22 mouse cellular contexts compared by ENCODE assay signal in genomic region chr9:49737166-49737565, GRCm38 (mm10).
DNase-seq lines count a peak whose midpoint lies in the region; ATAC-seq and TF ChIP-seq lines count a peak whose summit lies in the region.
"Had no signal": no experiment of that assay in that cellular context is flagged by ENCODE, and none has a peak within 500 bp of the region (broad histone marks: within the 10 kb centered on the region; RNA-seq: fewer than 3 reads in every experiment).

No protein-coding gene starts in this region.

- no peaks in the 10 kb centered on the region for H3K27me3 ChIP-seq in midbrain, postnatal 0 days (ENCODE audit: insufficient read depth, low read length)
- no peaks in the 10 kb centered on the region for H3K27me3 ChIP-seq in midbrain, embryonic 11.5 days (ENCODE audit: control insufficient read depth, insufficient read depth, low read length)
- H3K27me3 ChIP-seq: forebrain, embryonic 13.5 days; hindbrain, embryonic 13.5 days had no signal

- H3K36me3 ChIP-seq in midbrain, postnatal 0 days (ENCODE audit: insufficient read depth, low read length), result no peaks in the 10 kb centered on the region
- no peaks in the 10 kb centered on the region for H3K36me3 ChIP-seq in midbrain, embryonic 11.5 days (ENCODE audit: control insufficient read depth, insufficient read depth, low read length)
- H3K36me3 ChIP-seq: forebrain, embryonic 10.5 days; hindbrain, embryonic 13.5 days had no signal

- H3K4me1 ChIP-seq in midbrain, postnatal 0 days (ENCODE audit: insufficient read depth, low read length), result peaks cover 12% of the 10 kb centered on the region
- H3K4me1 ChIP-seq in midbrain, embryonic 11.5 days (ENCODE audit: control insufficient read depth, insufficient read depth, low read length), result no peaks in the 10 kb centered on the region; the same call in 1 of the 2 replicates

- no peak overlapping the region for H3K4me3 ChIP-seq in midbrain, postnatal 0 days (ENCODE audit: low read depth, low read length)
- no peak overlapping the region for H3K4me3 ChIP-seq in midbrain, embryonic 11.5 days (ENCODE audit: low read depth, low read length)
- H3K4me3 ChIP-seq: forebrain, embryonic 10.5 days; forebrain, embryonic 13.5 days; heart, adult 2 months; hindbrain, embryonic 13.5 days had no signal

- H3K9ac ChIP-seq in midbrain, postnatal 0 days (replicated peaks; ENCODE audit: low read length, poor library complexity, severe bottlenecking), result no peak overlapping the region
- H3K9ac ChIP-seq in midbrain, embryonic 11.5 days (ENCODE audit: low read length), result no peak overlapping the region
- H3K9ac ChIP-seq: forebrain, embryonic 13.5 days; hindbrain, embryonic 13.5 days had no signal

- no peaks in the 10 kb centered on the region for H3K9me3 ChIP-seq in midbrain, postnatal 0 days (ENCODE audit: low read length)
- H3K9me3 ChIP-seq in midbrain, embryonic 11.5 days (ENCODE audit: control insufficient read depth, low read length), result no peaks in the 10 kb centered on the region
- H3K9me3 ChIP-seq: forebrain, embryonic 10.5 days; forebrain, embryonic 13.5 days; hindbrain, embryonic 13.5 days had no signal

- peak; percentile 43 for DNase-seq in heart, adult 11 months
- DNase-seq in heart, adult 8-10 months (ENCODE audit: low spot score), result no peak
- DNase-seq in midbrain, postnatal 0 days (ENCODE audit: low spot score), result peak; percentile 28
- no peak for DNase-seq in midbrain, embryonic 11.5 days (ENCODE audit: low spot score, missing footprints)
- DNase-seq in adipocyte (ENCODE audit: low spot score), result peak; percentile 40
- no peak for DNase-seq in left cerebral cortex, postnatal 36 days (ENCODE audit: low spot score in 2 of 2)
- DNase-seq: adrenal gland, postnatal 10 days; adrenal gland, postnatal 36 days; cerebellum, adult 11 months; cerebellum, postnatal 14 days; gastrocnemius, postnatal 10 days; heart, adult 2 months had no signal

- 89% methylated on average over 6 of the region's 6 CpGs for WGBS in midbrain, postnatal 0 days
- WGBS in midbrain, embryonic 11.5 days, result 89% methylated on average over 6 of the region's 6 CpGs

- intact Hi-C loops in left cerebral cortex, postnatal 36 days (cut with DNase I), result no loop called here

- H3K27ac ChIP-seq in midbrain, postnatal 0 days (ENCODE audit: low read depth, low read length), result no peak overlapping the region
- no peak overlapping the region for H3K27ac ChIP-seq in midbrain, embryonic 11.5 days (ENCODE audit: low read depth, low read length)
- H3K27ac ChIP-seq: forebrain, embryonic 10.5 days; forebrain, embryonic 13.5 days; heart, adult 2 months; hindbrain, embryonic 13.5 days had no signal

- no peak for ATAC-seq in midbrain, postnatal 0 days (ENCODE audit: low FRiP score)
- no peak for ATAC-seq in midbrain, embryonic 11.5 days (ENCODE audit: low FRiP score)
- ATAC-seq: activated CD4-positive, CD25-positive, alpha-beta regulatory T cell, adult 4 months; CD4-positive, CD25-positive, alpha-beta regulatory T cell, adult 4 months; forebrain, embryonic 13.5 days; forebrain, embryonic 16.5 days; hindbrain, embryonic 16.5 days; inflammation-experienced regulatory T-cells, adult 6 months; intestine, embryonic 16.5 days had no signal

- no peak for TF ChIP-seq CTCF in midbrain, postnatal 0 days (IDR thresholded peaks at IDR 0.05)

- no peak overlapping the region for H3K4me2 ChIP-seq in midbrain, postnatal 0 days (ENCODE audit: low read depth, low read length, poor library complexity, severe bottlenecking)
- H3K4me2 ChIP-seq in midbrain, embryonic 11.5 days, result no peak overlapping the region
- H3K4me2 ChIP-seq: forebrain, embryonic 13.5 days; heart, embryonic 11.5 days; hindbrain, embryonic 13.5 days had no signal

Comparison
In these comparisons a context has a peak if more than half of its experiments do, and no peak if none do; other contexts are left out.
1. DNase-seq: peak in heart, adult 11 months (single experiment), midbrain, postnatal 0 days (single experiment) and adipocyte (single experiment); none in heart, adult 8-10 months (single experiment), midbrain, embryonic 11.5 days (single experiment) and left cerebral cortex, postnatal 36 days (0 of 2).